In the genomic region with DNA sequence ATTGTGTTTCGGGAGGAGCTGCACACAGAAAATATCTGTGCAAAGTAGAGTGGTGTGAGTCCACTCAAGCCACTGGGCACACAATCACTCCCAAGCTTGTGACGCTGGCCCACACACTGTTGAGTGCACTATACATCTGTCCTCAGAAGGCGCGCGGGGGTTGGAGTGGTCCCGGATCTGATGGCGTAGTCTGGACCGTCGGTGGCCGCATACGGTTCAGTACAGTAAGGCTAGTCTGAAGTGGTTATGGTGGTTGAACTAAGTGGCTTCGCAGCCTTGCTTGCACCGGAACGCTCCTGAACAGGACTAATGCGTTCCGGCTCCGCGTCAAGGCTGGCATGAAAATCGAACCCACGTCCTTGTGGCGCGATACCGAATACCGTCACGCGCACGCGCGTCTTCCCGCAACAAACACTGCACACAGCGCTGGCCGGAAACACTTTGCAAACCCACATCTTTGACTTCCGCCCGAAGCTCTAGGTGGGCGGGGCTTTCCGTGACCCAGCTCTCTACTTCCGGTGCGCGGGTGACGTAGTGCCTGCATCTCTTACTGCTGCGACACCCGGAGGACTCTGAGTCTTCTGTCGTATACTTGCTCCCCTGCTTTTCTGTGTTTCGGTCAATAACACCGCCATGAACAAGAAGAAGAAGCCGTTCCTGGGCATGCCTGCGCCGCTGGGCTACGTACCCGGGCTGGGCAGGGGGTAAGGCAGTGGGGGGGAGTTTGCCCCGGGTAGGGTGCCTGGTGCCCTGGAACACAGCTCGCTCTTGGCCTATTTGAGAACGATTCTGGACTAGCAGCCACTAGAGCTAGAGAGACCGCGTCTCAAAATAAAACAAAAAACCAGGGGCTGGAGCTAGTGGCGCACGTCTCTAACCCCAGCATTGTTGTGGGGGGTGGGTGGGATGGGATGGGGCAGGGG, we compare ENCODE assay signal across 8 mouse cellular contexts. TPM values are rescaled to one million over a fixed set of nuclear protein-coding genes. Genes with fewer than 3 reads are reported as not detected.
A peak's percentile ranks its signal among the peaks of the same experiment; 100 is the strongest.
DNase-seq lines count a peak whose midpoint lies in the region; ATAC-seq and TF ChIP-seq lines count a peak whose summit lies in the region.

No protein-coding gene starts in this region.

- no peaks in the 10 kb centered on the region for H3K27me3 ChIP-seq in hindbrain, postnatal 0 days (ENCODE audit: insufficient read depth, low read length)

- ATAC-seq in hindbrain, postnatal 0 days, result peak; percentile 97
- peak; percentile 84 for ATAC-seq in megakaryocyte, adult 5-6 weeks (ENCODE audit: poor library complexity, severe bottlenecking)

- no peaks in the 10 kb centered on the region for H3K36me3 ChIP-seq in hindbrain, postnatal 0 days (ENCODE audit: insufficient read depth, low read length)

- no peaks in the 10 kb centered on the region for H3K9me3 ChIP-seq in hindbrain, postnatal 0 days (ENCODE audit: low read length)

- peaks cover 19% of the 10 kb centered on the region for H3K4me1 ChIP-seq in hindbrain, postnatal 0 days (ENCODE audit: insufficient read depth, low read length)

- H3K27ac ChIP-seq in hindbrain, postnatal 0 days, result peak overlapping the region; percentile 91
- H3K27ac ChIP-seq in left cerebral cortex, adult 2 months, result peak overlapping the region; percentile 94

- peak; percentile 97 for DNase-seq in T-cell, adult 2 months (ENCODE audit: low spot score)
- peak; percentile 97 for DNase-seq in cerebellum, postnatal 36 days
- DNase-seq in gastrocnemius, adult 18-20 months (ENCODE audit: low spot score), result peak; percentile 97
- DNase-seq in hindbrain, postnatal 0 days (ENCODE audit: low spot score), result peak; percentile 99
- peak; percentile 95 to 97 for DNase-seq in left cerebral cortex, adult 2 months (ENCODE audit: extremely low spot score in 1 of 2, low spot score in 2 of 2)
- peak; percentile 98 to 99 for DNase-seq in right cerebral cortex, adult 2 months (ENCODE audit: low spot score in 2 of 2)
- peak; percentile 96 for DNase-seq in urinary bladder, postnatal 14 days (ENCODE audit: low spot score)

- peak overlapping the region; percentile 91 for H3K4me3 ChIP-seq in hindbrain, postnatal 0 days (ENCODE audit: low read length)
- peak overlapping the region; percentile 74 for H3K4me3 ChIP-seq in left cerebral cortex, adult 2 months

- intact Hi-C loops in left cerebral cortex, adult 2 months (cut with DNase I), result loop anchor here (5.0 kb wide), 1 partner anchor 76 kb away; no protein-coding TSS in a partner anchor

- peak overlapping the region; percentile 90 for H3K4me2 ChIP-seq in hindbrain, postnatal 0 days (ENCODE audit: low read depth, low read length)

- under 1% methylated on average over 57 of the region's 57 CpGs for WGBS in hindbrain, postnatal 0 days

- peak overlapping the region; percentile 90 for H3K9ac ChIP-seq in hindbrain, postnatal 0 days (replicated peaks; ENCODE audit: low read length)

- TF ChIP-seq CTCF in hindbrain, postnatal 0 days (IDR thresholded peaks at IDR 0.05; ENCODE audit: low read depth), result peak; percentile 24; the same call in 1 of the 2 replicates
- no peak; the same call in 1 of the 2 replicates for TF ChIP-seq CTCF in left cerebral cortex, adult 2 months (IDR thresholded peaks at IDR 0.05)

RNA-seq across cellular contexts. Expression of a gene that starts 2.1 kb away (rescaled TPM):
- total RNA-seq in gastrocnemius, adult 18-20 months (2021), result 1 to 10 TPM; 1.3 to 3.2 TPM
- 110 and 144 TPM in 2 replicates for total RNA-seq in hindbrain, postnatal 0 days (2014; rRNA removed)
- 124 and 138 TPM in 2 replicates for polyA plus RNA-seq in hindbrain, postnatal 0 days (2015; fragmentation: Nextera tagmentation; extraction: Ambion mirVana)
- 10 to 100 TPM; 21.5 to 22.0 TPM for total RNA-seq in left cerebral cortex, adult 2 months (2021)
- total RNA-seq in megakaryocyte, adult 5-6 weeks (2015), result 7.4 and 9.7 TPM in 2 replicates
- 2.3 and 2.8 TPM in 2 replicates for total RNA-seq in megakaryocyte, adult 5-6 weeks (2017)

RNA-seq across cellular contexts. Expression of a gene that starts 8.5 kb away (rescaled TPM):
- total RNA-seq in gastrocnemius, adult 18-20 months (2021), result 10 to 100 TPM; 13.5 to 18.0 TPM
- total RNA-seq in hindbrain, postnatal 0 days (2014; rRNA removed), result 66.2 and 75.8 TPM in 2 replicates
- 70.3 and 74.6 TPM in 2 replicates for polyA plus RNA-seq in hindbrain, postnatal 0 days (2015; fragmentation: Nextera tagmentation; extraction: Ambion mirVana)
- 10 to 100 TPM; 83.1 to 93.8 TPM for total RNA-seq in left cerebral cortex, adult 2 months (2021)
- 3.6 and 4.7 TPM in 2 replicates for total RNA-seq in megakaryocyte, adult 5-6 weeks (2015)
- total RNA-seq in megakaryocyte, adult 5-6 weeks (2017), result 8.1 and 9.9 TPM in 2 replicates

RNA-seq across cellular contexts. Expression of a gene that starts 9.4 kb away (rescaled TPM):
- total RNA-seq in gastrocnemius, adult 18-20 months (2021), result 10 to 100 TPM; 30.8 to 34.2 TPM
- total RNA-seq in hindbrain, postnatal 0 days (2014; rRNA removed), result 29.9 and 32.3 TPM in 2 replicates
- 39.8 and 42.4 TPM in 2 replicates for polyA plus RNA-seq in hindbrain, postnatal 0 days (2015; fragmentation: Nextera tagmentation; extraction: Ambion mirVana)
- 10 to 100 TPM; 54.4 to 57.4 TPM for total RNA-seq in left cerebral cortex, adult 2 months (2021)
- 13.3 and 15.1 TPM in 2 replicates for total RNA-seq in megakaryocyte, adult 5-6 weeks (2015)
- total RNA-seq in megakaryocyte, adult 5-6 weeks (2017), result 68.0 and 68.1 TPM in 2 replicates

RNA-seq across cellular contexts. Expression of a gene that starts 16.4 kb away (rescaled TPM):
- 10 to 100 TPM; 23.2 to 23.4 TPM for total RNA-seq in gastrocnemius, adult 18-20 months (2021)
- 49.9 and 58.2 TPM in 2 replicates for total RNA-seq in hindbrain, postnatal 0 days (2014; rRNA removed)
- polyA plus RNA-seq in hindbrain, postnatal 0 days (2015; fragmentation: Nextera tagmentation; extraction: Ambion mirVana), result 36.5 and 38.1 TPM in 2 replicates
- 10 to 100 TPM; 57.7 to 71.1 TPM for total RNA-seq in left cerebral cortex, adult 2 months (2021)
- total RNA-seq in megakaryocyte, adult 5-6 weeks (2015), result 86.0 and 103 TPM in 2 replicates
- total RNA-seq in megakaryocyte, adult 5-6 weeks (2017), result 65.2 and 79.3 TPM in 2 replicates

RNA-seq across cellular contexts. Expression of a gene that starts 55.7 kb away (rescaled TPM):
- total RNA-seq in gastrocnemius, adult 18-20 months (2021), result not detected
- total RNA-seq in hindbrain, postnatal 0 days (2014; rRNA removed), result not detected in 2 replicates
- not detected in 2 replicates for polyA plus RNA-seq in hindbrain, postnatal 0 days (2015; fragmentation: Nextera tagmentation; extraction: Ambion mirVana)
- 1 to 10 TPM in 1 of 2 experiments, under 1 TPM in 1; 0.48 to 1.3 TPM for total RNA-seq in left cerebral cortex, adult 2 months (2021)
- total RNA-seq in megakaryocyte, adult 5-6 weeks (2015), result not detected in 2 replicates
- not detected in 2 replicates for total RNA-seq in megakaryocyte, adult 5-6 weeks (2017)

Comparison
In these comparisons a context has a peak if more than half of its experiments do, and no peak if none do; other contexts are left out.
1. Peak in every context shown above with its lines: DNase-seq, ATAC-seq, H3K4me3 ChIP-seq and H3K27ac ChIP-seq.